Mouse (Mus musculus): ENCODE results near the gene Ppm1e. TPM values are rescaled to one million over a fixed set of nuclear protein-coding genes. Genes with fewer than 3 reads are reported as not detected.

The Ppm1e gene
- polyA plus RNA-seq, 1 experiment from 2014 or later = 26.5 TPM

DNA sequence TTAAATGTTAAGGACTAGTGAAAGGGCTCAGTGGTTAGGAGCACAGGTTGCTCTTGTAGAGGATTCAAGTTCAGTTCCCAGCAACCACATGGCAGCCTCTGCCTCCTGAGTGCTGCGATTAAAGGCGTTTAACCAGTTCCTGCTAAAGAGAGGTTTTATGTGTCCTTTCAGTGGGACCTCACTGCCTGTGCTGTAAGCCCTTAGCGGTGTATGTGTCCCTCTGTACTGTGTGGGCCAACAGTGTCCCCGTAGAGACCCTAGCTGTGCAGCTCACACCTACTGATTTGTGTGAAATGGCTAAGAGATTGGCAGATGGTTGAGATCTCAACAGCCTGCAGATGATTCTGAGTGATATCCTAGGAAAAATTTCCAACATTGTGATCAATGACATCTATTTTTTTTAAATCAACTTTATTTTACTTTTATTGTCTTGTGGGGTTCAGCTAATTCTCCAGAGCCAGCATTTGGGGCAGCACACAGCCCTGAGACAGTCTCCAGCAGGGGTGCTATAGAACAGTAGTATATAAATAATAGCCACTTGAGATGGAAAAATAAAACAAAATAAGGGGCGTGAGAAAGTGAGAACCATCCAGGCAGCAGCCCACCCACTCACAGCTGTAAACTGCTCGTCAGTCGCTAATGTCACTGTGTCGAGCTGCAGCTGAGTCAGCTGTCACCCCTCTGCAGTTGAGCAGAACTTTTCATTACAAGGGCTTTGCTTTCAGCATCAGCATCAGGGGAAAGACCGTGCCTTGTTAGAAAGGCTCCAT, 111.9 kb downstream of the Ppm1e start:
- Histone ChIP-seq H3K27ac (ENCODE audit: low read length) (0 out of 2 replicates have a peak overlapping the region, but pooled peaks have one; percentile 27), H3K9me3 (ENCODE audit: control insufficient read depth, low read length) (no peaks in the 10 kb centered on the region), H3K4me3 (replicated peaks; ENCODE audit: low read length) (no peak overlapping the region), H3K27me3 (replicated peaks; ENCODE audit: control insufficient read depth, insufficient read depth, low read length) (no peaks in the 10 kb centered on the region), H3K9ac (replicated peaks; ENCODE audit: low read depth, low read length) (no peak overlapping the region), H3K4me2 (ENCODE audit: low read length) (no peak overlapping the region), H3K4me1 (replicated peaks; ENCODE audit: control insufficient read depth, insufficient read depth, low read length) (peaks cover 11% of the 10 kb centered on the region), H3K36me3 (ENCODE audit: control insufficient read depth, insufficient read depth) (no peaks in the 10 kb centered on the region)
- 34% methylated on average over 9 of the region's 9 CpGs for WGBS
- peak; percentile 52 for ATAC-seq

DNA sequence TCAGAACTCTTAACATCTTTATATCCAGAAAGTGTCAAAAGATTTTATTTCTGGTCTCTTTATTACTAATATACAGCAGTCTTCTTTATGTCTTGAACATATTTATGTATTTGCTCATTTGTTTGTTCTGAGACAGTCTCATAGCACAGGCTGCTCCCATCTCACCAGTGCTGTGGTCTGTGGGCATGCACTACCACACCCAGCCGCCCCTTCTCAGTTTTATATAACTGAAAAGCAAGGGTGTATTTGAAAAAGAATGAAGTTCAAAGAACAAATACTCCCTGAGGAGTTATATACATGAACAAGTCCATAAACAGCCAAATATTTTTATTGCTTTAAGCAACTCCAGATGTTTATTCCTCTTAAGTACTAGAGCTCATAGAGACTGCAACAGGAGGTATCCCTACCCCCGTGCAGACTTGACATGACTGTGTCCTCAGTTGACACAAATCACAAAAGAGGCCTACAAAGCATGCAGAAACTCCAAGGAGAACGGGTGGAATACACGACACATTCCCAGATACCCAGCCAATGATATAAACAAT, 112.6 kb downstream of the Ppm1e start:
- no peaks in the 10 kb centered on the region for H3K27me3 ChIP-seq (replicated peaks; ENCODE audit: control insufficient read depth, insufficient read depth, low read length)
- H3K36me3 ChIP-seq (ENCODE audit: control insufficient read depth, insufficient read depth) = no peaks in the 10 kb centered on the region
- H3K4me2 ChIP-seq (ENCODE audit: low read length) = no peak overlapping the region
- H3K9me3 ChIP-seq (ENCODE audit: control insufficient read depth, low read length) = no peaks in the 10 kb centered on the region
- 66% methylated on average over 4 of the region's 4 CpGs for WGBS
- peaks cover 11% of the 10 kb centered on the region for H3K4me1 ChIP-seq (replicated peaks; ENCODE audit: control insufficient read depth, insufficient read depth, low read length)
- ATAC-seq = no peak
- H3K4me3 ChIP-seq (replicated peaks; ENCODE audit: low read length) = no peak overlapping the region
- H3K27ac ChIP-seq (ENCODE audit: low read length) = no peak overlapping the region
- no peak overlapping the region for H3K9ac ChIP-seq (replicated peaks; ENCODE audit: low read depth, low read length)

DNA sequence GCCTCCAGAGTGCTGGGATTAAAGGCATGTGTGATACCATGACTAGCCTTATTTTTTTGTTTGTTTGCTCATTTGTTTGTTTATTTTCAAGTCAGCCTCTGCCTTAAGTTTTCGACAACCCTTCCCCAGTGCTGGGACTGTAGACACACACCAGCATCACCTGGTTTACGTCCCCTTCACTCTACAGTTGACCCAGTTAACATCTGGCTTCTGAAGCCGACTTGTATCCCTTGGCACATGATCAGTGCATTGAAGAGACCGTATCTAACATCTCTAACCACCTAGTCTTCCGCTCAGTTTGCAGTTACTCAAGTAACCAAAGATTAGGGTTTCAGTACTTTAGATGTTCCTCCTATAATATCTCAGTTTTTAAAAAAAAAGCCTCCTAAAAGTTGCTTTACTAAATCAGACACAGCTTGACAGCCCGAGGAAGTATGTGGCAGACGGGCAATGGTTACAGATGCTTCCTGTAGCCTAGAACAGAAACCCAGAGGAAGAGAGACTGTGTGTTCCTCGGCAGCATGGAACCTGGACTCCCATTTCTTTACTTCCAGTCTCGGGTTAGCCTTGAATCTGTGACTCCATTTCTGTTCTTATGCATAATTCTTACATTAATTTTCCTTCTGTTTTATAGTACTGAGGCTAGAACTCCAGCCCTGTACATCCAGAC, 113.5 kb downstream of the Ppm1e start:
- H3K9ac ChIP-seq (replicated peaks; ENCODE audit: low read depth, low read length) = no peak overlapping the region
- no peaks in the 10 kb centered on the region for H3K9me3 ChIP-seq (ENCODE audit: control insufficient read depth, low read length)
- H3K4me2 ChIP-seq (ENCODE audit: low read length) = no peak overlapping the region
- H3K27ac ChIP-seq (ENCODE audit: low read length) = no peak overlapping the region
- peaks cover 11% of the 10 kb centered on the region for H3K4me1 ChIP-seq (replicated peaks; ENCODE audit: control insufficient read depth, insufficient read depth, low read length)
- no peak overlapping the region for H3K4me3 ChIP-seq (replicated peaks; ENCODE audit: low read length)
- no peaks in the 10 kb centered on the region for H3K27me3 ChIP-seq (replicated peaks; ENCODE audit: control insufficient read depth, insufficient read depth, low read length)
- 89% methylated on average over 9 of the region's 9 CpGs for WGBS
- no peaks in the 10 kb centered on the region for H3K36me3 ChIP-seq (ENCODE audit: control insufficient read depth, insufficient read depth)
- no peak for ATAC-seq

DNA sequence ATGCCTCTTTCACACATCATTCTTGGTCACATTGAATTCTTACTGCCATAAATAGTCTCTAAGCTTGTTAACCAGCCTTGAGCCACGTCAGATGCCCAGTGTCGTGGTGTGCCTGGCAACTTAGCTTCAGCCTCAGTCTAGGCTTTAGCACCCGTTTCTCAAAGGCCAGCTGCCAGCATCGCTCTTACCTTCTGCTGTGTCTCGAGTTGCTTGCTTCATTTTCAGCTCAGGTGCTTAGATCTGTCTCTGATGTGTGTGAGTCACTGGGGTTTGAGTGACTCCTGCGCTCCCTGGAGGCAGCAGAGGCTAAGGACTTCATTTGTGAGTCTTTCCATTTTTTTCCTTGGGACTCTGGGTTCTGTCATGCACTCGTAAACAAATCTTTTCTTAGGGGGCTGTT, 117.6 kb downstream of the Ppm1e start:
- H3K9ac ChIP-seq (replicated peaks; ENCODE audit: low read depth, low read length) = no peak overlapping the region
- H3K36me3 ChIP-seq (ENCODE audit: control insufficient read depth, insufficient read depth) = no peaks in the 10 kb centered on the region
- no peaks in the 10 kb centered on the region for H3K4me1 ChIP-seq (replicated peaks; ENCODE audit: control insufficient read depth, insufficient read depth, low read length)
- H3K4me2 ChIP-seq (ENCODE audit: low read length) = no peak overlapping the region
- no peaks in the 10 kb centered on the region for H3K27me3 ChIP-seq (replicated peaks; ENCODE audit: control insufficient read depth, insufficient read depth, low read length)
- H3K4me3 ChIP-seq (replicated peaks; ENCODE audit: low read length) = no peak overlapping the region
- no peak for ATAC-seq
- H3K9me3 ChIP-seq (ENCODE audit: control insufficient read depth, low read length) = no peaks in the 10 kb centered on the region
- WGBS = 82% methylated on average over 7 of the region's 7 CpGs
- H3K27ac ChIP-seq (ENCODE audit: low read length) = no peak overlapping the region

DNA sequence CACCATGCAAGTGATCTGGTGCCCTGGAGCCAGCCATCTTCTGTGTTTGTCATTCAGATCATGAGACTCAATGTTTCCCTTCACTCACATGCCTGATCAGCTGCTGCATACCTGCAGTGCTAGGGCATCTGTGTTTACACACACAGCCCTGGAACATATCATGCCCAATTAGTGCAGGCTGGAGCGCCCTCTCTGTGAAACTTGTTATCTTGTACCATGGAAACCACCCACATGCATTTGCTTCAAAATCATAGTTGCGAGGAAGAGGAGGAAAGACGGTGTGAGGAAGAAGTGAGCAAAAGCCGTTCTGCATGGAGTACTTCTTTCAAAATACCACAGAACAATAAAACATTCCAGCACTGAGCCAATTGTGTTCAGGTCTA, 118.0 kb downstream of the Ppm1e start:
- no peak overlapping the region for H3K4me2 ChIP-seq (ENCODE audit: low read length)
- H3K4me1 ChIP-seq (replicated peaks; ENCODE audit: control insufficient read depth, insufficient read depth, low read length) = no peaks in the 10 kb centered on the region
- H3K9ac ChIP-seq (replicated peaks; ENCODE audit: low read depth, low read length) = no peak overlapping the region
- H3K27ac ChIP-seq (ENCODE audit: low read length) = no peak overlapping the region
- no peak for ATAC-seq
- WGBS = 85% methylated on average over 4 of the region's 4 CpGs
- H3K9me3 ChIP-seq (ENCODE audit: control insufficient read depth, low read length) = no peaks in the 10 kb centered on the region
- no peaks in the 10 kb centered on the region for H3K27me3 ChIP-seq (replicated peaks; ENCODE audit: control insufficient read depth, insufficient read depth, low read length)
- no peaks in the 10 kb centered on the region for H3K36me3 ChIP-seq (ENCODE audit: control insufficient read depth, insufficient read depth)
- no peak overlapping the region for H3K4me3 ChIP-seq (replicated peaks; ENCODE audit: low read length)

DNA sequence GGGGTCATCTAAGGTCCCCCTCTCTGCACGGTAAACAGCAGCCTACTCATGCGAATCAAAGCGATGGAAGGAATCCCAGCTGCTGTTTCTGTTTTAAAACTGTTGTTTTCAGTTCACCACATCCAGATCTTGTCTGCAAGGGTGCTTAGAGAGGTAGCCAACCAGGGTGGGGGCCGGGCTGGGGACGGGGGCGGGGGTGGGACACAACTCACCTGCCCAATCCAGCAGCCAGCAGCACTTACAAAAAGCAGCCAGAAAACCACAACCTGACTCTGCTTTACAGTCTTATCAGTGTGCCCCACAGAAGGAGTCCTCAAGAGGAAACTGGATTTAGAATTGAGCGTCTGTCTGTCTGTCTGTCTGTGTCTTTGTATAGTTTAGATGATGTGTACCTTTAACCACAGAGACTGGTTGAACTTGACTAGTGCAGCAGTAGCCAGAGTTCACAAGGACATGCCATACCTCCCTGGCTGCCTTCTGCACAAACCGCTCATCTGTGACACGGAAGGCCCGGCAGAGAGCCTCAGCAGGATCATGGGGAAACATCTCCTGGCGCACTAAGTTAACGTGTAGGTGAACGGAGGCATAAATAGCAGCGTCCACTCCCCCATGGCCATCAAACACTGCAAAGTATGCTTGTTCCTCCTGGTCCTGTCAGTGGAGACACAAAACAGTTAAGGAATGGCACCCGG, 118.5 kb downstream of the Ppm1e start:
- Histone ChIP-seq H3K27ac (ENCODE audit: low read length) (no peak overlapping the region), H3K27me3 (replicated peaks; ENCODE audit: control insufficient read depth, insufficient read depth, low read length) (no peaks in the 10 kb centered on the region), H3K4me2 (ENCODE audit: low read length) (no peak overlapping the region), H3K36me3 (ENCODE audit: control insufficient read depth, insufficient read depth) (0 out of 2 replicates have a peak, but pooled peaks cover under 1% of the 10 kb centered on the region), H3K4me3 (replicated peaks; ENCODE audit: low read length) (no peak overlapping the region), H3K9me3 (ENCODE audit: control insufficient read depth, low read length) (no peaks in the 10 kb centered on the region), H3K4me1 (replicated peaks; ENCODE audit: control insufficient read depth, insufficient read depth, low read length) (no peaks in the 10 kb centered on the region), H3K9ac (replicated peaks; ENCODE audit: low read depth, low read length) (no peak overlapping the region)
- no peak for ATAC-seq
- WGBS = 92% methylated on average over 15 of the region's 15 CpGs

DNA sequence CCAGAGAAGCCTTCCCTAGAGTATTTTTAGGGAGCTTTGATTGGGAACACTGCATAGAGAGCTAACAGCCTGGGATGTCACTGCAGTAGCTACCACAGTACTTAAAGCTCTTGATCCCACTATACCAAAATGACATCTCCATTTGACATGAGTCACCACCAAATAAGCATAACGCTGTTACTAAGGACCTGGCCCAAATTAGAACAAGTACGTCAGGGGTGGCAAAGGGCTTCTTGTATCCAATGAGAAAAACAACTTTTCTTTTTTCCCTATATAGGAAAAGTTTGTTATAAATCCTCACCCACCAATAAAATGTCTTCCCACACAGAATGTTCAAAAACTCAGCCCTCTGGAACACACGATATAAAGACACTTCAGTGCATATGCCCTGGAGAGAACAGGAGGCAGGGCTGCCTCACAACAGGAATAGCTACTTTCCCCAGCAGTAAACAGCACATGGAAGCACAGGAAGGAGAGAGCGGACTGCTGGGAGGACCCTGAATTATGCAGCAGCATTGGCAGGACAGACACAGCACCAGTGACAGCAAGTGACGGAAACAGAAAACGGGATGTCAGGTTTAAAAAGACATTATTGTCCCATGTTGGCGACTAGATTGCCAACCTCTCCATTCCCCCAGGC, 119.8 kb downstream of the Ppm1e start:
- Histone ChIP-seq H3K4me1 (replicated peaks; ENCODE audit: control insufficient read depth, insufficient read depth, low read length) (no peaks in the 10 kb centered on the region), H3K27me3 (replicated peaks; ENCODE audit: control insufficient read depth, insufficient read depth, low read length) (no peaks in the 10 kb centered on the region), H3K9me3 (ENCODE audit: control insufficient read depth, low read length) (no peaks in the 10 kb centered on the region), H3K9ac (replicated peaks; ENCODE audit: low read depth, low read length) (no peak overlapping the region), H3K4me2 (ENCODE audit: low read length) (no peak overlapping the region), H3K27ac (ENCODE audit: low read length) (no peak overlapping the region), H3K36me3 (ENCODE audit: control insufficient read depth, insufficient read depth) (0 out of 2 replicates have a peak, but pooled peaks cover 2% of the 10 kb centered on the region), H3K4me3 (replicated peaks; ENCODE audit: low read length) (no peak overlapping the region)
- WGBS = 77% methylated on average over 7 of the region's 7 CpGs
- no peak for ATAC-seq

DNA sequence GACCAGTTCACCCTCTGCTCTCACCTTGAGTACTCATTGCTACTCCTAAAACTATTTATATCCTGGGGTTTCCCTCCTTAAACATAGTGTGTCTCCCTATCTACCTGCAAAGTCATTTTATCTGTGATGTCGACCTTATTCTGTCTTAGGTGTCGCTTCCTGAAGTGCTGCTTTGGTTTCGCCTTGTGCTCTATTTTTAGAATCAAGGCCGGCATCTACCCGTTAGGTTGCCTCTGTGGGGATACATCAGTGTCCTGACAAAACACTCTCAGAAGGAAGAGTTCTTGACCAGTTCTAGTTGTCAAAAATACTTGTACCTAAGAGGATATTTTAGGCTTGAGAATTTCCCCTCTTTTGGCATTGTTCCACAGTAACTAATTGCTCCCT, 123.3 kb downstream of the Ppm1e start:
- Histone ChIP-seq H3K4me3 (replicated peaks; ENCODE audit: low read length) (no peak overlapping the region), H3K9me3 (ENCODE audit: control insufficient read depth, low read length) (no peaks in the 10 kb centered on the region), H3K4me1 (replicated peaks; ENCODE audit: control insufficient read depth, insufficient read depth, low read length) (no peaks in the 10 kb centered on the region), H3K36me3 (ENCODE audit: control insufficient read depth, insufficient read depth) (peaks cover 4% of the 10 kb centered on the region; the same call in 1 of the 2 replicates), H3K27me3 (replicated peaks; ENCODE audit: control insufficient read depth, insufficient read depth, low read length) (no peaks in the 10 kb centered on the region), H3K27ac (ENCODE audit: low read length) (no peak overlapping the region), H3K4me2 (ENCODE audit: low read length) (no peak overlapping the region), H3K9ac (replicated peaks; ENCODE audit: low read depth, low read length) (no peak overlapping the region)
- WGBS = 85% methylated on average over 5 of the region's 5 CpGs
- ATAC-seq = no peak
